Mouse (Mus musculus) liver, postnatal 0 days (tissue): ENCODE measurements around the gene Amer2. TPM values are rescaled to one million over a fixed set of nuclear protein-coding genes. Genes with fewer than 3 reads are reported as not detected.

Experiments
- ATAC-seq: fragments of 200-750 bp; cut with Nextera tagmentation; 2 replicates; pipeline ENCODE4 v1.8.0; 2017; ENCODE audit warnings: mild to moderate bottlenecking, moderate library complexity
- DNase-seq: peaks from one replicate; pipeline ENCODE4 v3.0.0-alpha.2; 2016
- H3K27ac ChIP-seq: fragments of 300-500 bp; sonication (generic); 2 replicates; pipeline ENCODE4 v1.5.1; 2014; ENCODE audit warnings: antibody characterized with exemption, moderate library complexity, mild to moderate bottlenecking, low read depth
- H3K27me3 ChIP-seq: fragments of 300-500 bp; sonication (generic); 2 replicates; pipeline ENCODE4 v1.6.1; 2014; ENCODE audit warnings: low read length, control low read depth, mixed read lengths; ENCODE audit not compliant: insufficient read depth
- H3K36me3 ChIP-seq: fragments of 300-500 bp; sonication (generic); replicated peaks from 2 replicates; pipeline ENCODE4 v1.6.1; 2014; ENCODE audit warnings: mild to moderate bottlenecking, control low read depth, low read length, moderate library complexity, mixed read lengths; ENCODE audit not compliant: insufficient read depth
- H3K4me1 ChIP-seq: fragments of 300-500 bp; sonication (generic); 2 replicates; pipeline ENCODE4 v1.6.1; 2014; ENCODE audit warnings: antibody characterized with exemption, mild to moderate bottlenecking, control low read depth; ENCODE audit not compliant: insufficient read depth
- H3K4me2 ChIP-seq: fragments of 300-500 bp; sonication (generic); 2 replicates; pipeline ENCODE4 v1.6.1; 2014; ENCODE audit warnings: low read depth, mild to moderate bottlenecking, low read length, moderate library complexity, mixed read lengths
- H3K4me3 ChIP-seq: fragments of 300-500 bp; sonication (generic); 2 replicates; pipeline ENCODE4 v1.5.1; 2014; ENCODE audit warnings: low read depth, low read length
- H3K9ac ChIP-seq: fragments of 300-500 bp; sonication (generic); replicated peaks from 2 replicates; pipeline ENCODE4 v1.6.1; 2014; ENCODE audit warnings: mild to moderate bottlenecking, moderate library complexity
- H3K9me3 ChIP-seq: fragments of 300-500 bp; sonication (generic); 2 replicates; pipeline ENCODE4 v1.6.1; 2016; ENCODE audit warnings: mild to moderate bottlenecking, control low read depth, low read length, mixed read lengths
- CTCF ChIP-seq: sonication (generic); IDR thresholded peaks from 2 replicates; pipeline ENCODE4 v1.5.1; 2016; ENCODE audit warnings: antibody characterized with exemption, low read depth
- EP300 ChIP-seq: IDR thresholded peaks from 2 replicates; pipeline ENCODE4 v1.6.1; 2016; ENCODE audit warnings: antibody characterized with exemption, low read depth, mild to moderate bottlenecking
- whole genome bisulfite sequencing: fragments of 180-500 bp; shearing (Covaris S2); extraction: QIAGEN DNeasy Blood & Tissue Kit; methylation state at CpG from one replicate; pipeline ENCODE4 v1.1.7; 2014; ENCODE audit not compliant: insufficient replicate concordance; 5-methylcytosine and 5-hydroxymethylcytosine counted together
- polyA plus RNA-seq: library from polyadenylated mRNA; unstranded; fragments of >200 nt; fragmentation: Nextera tagmentation; extraction: Ambion mirVana; gene quantifications from 2 replicates; pipeline ENCODE4 v1.2.1, GENCODE M21; 2015

Gene Amer2
- polyA plus RNA-seq, 1 experiment from 2014 or later = 1.0 TPM

DNA sequence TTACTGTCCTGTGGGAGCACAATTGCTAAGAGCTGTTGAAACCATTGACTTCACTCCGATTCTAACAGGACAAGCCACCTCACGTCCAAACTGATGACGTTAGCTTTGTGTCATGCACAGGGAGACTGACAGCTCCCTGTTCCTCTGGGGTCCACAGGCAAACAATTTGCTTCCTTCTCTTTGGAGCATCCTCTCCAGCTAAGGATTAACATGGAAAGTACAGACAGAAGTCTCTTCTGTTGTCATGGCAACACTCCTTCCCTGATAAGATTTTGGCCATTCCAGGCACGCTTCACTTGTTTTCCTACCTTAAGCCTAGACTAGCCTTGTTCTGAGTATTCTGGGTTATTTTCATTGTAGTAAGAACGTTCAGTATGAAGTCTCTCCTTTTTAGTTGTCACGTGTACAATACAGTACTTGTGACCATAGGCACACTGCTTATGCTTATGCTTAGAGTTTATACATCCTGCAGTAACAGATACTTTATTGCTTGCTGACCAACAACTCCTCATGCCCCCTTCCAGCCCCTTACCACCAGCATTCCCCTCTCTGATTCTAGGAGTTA lies 12.1 kb downstream of the Amer2 start:
- no peak for DNase-seq
- no peak for ATAC-seq
- Histone ChIP-seq H3K27ac (peak overlapping the region; percentile 87; the same call in 1 of the 2 replicates), H3K27me3 (0 out of 2 replicates have a peak, but pooled peaks cover 2% of the 10 kb centered on the region), H3K9ac (no peak overlapping the region), H3K4me1 (peaks cover 14% of the 10 kb centered on the region), H3K9me3 (no peaks in the 10 kb centered on the region), H3K36me3 (no peaks in the 10 kb centered on the region), H3K4me3 (no peak overlapping the region), H3K4me2 (no peak overlapping the region)
- 52% methylated on average over 6 of the region's 6 CpGs for whole genome bisulfite sequencing
- no peak for TF ChIP-seq CTCF
- no peak for TF ChIP-seq EP300

DNA sequence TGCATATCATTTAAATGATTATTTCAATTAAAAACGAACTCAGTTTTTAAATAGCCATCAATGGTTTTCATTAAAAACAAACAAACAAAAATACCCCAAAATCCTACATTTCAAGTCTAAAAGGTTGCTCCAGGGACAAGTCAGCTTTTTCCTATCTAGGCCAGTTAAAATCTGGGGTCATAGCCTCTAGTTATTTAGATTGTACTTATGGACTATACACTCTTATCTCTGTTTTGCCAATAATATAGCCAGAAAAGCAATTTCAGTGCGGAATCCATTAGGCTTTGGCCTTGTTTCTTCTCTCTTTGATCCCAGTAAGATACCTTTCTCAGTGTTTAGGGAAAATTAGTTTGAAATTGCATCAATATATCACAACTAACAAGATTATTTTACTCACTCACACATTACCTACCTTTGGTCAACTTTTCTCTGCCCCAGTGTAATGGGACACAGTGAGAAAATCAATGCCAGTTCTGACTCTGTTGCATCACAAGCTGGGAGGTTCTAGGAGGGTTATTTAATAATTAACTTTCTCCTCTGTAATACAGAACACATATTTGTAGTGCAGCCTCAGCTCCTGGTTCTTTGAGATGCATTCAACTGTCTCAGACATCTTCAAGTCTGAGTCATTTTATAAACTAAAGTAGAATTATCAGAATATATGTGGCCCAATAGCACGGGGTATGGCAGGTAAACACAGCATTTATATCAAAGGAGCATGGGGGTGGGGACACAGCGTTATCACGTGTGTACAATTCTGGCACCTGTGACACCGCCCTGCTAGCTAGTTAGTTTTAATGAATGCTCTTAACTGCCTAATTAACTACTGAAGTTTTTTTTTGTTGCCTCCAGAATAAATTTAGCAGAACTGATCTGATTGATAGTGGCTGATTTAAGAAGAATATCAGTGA lies 13.8 kb downstream of the Amer2 start:
- DNase-seq (no peak), ATAC-seq (peak; percentile 85)
- 52% methylated on average over 6 of the region's 6 CpGs for WGBS
- Histone ChIP-seq H3K36me3 (no peaks in the 10 kb centered on the region), H3K4me1 (peaks cover 14% of the 10 kb centered on the region), H3K9ac (no peak overlapping the region), H3K27me3 (no peaks in the 10 kb centered on the region), H3K27ac (peak overlapping the region; percentile 87), H3K4me2 (peak overlapping the region; percentile 52), H3K4me3 (no peak overlapping the region), H3K9me3 (no peaks in the 10 kb centered on the region)
- no peak for TF ChIP-seq CTCF
- no peak for TF ChIP-seq EP300

DNA sequence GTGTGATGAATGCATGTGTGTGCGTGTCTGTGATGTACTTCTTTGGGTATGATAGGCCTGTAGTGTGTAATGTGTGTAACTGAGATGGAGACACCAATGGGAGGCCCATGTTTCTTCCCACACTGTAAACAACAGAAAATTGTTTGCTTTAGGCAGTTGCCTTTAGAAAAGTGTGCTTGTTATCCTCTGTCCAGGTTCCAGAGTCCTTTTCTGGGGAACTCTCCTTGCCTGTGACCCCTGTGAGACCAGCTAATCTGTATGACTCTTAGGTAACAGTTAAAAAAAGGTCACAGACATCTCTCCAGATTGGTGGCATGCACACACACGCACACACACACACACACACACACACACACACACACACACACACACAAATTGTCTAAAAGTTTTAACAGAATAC lies 15.3 kb downstream of the Amer2 start:
- ATAC-seq = peak; percentile 71
- Histone ChIP-seq H3K4me2 (no peak overlapping the region), H3K9me3 (no peaks in the 10 kb centered on the region), H3K4me3 (no peak overlapping the region), H3K9ac (no peak overlapping the region), H3K4me1 (peaks cover 14% of the 10 kb centered on the region), H3K27ac (no peak overlapping the region), H3K27me3 (no peaks in the 10 kb centered on the region), H3K36me3 (no peaks in the 10 kb centered on the region)
- DNase-seq = no peak
- TF ChIP-seq EP300 = no peak
- TF ChIP-seq CTCF = no peak
- 37% methylated on average over 2 of the region's 2 CpGs for WGBS

DNA sequence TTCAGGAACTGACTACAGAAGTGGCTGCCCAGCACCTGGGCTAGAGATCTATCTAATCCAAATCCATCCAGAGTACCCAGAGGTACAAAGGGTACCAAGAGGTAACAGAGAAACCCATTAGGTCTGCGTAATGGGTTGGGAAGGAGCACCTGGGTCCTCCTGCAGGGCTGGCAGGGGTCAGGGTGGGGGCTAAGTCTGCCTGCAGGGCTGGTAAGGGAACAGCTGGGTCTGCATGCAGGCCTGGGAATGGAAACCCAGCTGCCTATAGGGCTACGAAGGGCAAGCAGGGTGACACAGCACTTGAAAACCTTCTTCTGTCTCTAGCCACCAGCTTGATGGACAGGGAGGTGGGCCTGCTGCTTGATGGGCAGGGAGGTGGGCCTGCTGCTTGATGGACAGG lies 19.1 kb downstream of the Amer2 start:
- no peak for ATAC-seq
- Histone ChIP-seq H3K36me3 (no peaks in the 10 kb centered on the region), H3K4me2 (no peak overlapping the region), H3K27me3 (no peaks in the 10 kb centered on the region), H3K4me1 (no peaks in the 10 kb centered on the region), H3K9me3 (no peaks in the 10 kb centered on the region), H3K27ac (no peak overlapping the region), H3K9ac (no peak overlapping the region), H3K4me3 (no peak overlapping the region)
- TF ChIP-seq EP300 (no peak), CTCF (no peak)
- WGBS = 76% methylated on average over 2 of the region's 2 CpGs
- no peak for DNase-seq

DNA sequence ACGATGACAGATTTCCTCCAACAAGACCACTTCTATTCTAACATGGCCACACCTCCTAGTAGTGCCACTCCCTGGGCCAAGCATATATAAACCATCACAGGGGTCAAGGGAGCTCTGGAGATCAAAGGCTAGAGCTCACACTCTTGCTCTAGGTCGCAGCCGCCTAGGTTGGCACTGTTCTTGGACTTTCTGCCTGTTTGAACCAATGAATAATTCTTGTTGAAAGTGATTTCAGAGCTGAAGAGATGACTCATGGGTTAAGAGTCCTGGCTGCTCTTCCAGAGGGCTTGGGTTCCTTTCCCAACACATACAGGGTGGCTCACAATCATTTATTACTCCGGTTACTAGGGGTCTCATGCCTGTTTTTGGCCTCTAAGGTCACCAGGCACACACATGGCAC lies 24.3 kb downstream of the Amer2 start:
- Histone ChIP-seq H3K9ac (no peak overlapping the region), H3K4me3 (no peak overlapping the region), H3K4me1 (no peaks in the 10 kb centered on the region), H3K27ac (no peak overlapping the region), H3K36me3 (no peaks in the 10 kb centered on the region), H3K9me3 (no peaks in the 10 kb centered on the region), H3K27me3 (no peaks in the 10 kb centered on the region), H3K4me2 (no peak overlapping the region)
- DNase-seq = no peak
- TF ChIP-seq EP300 (no peak), CTCF (no peak)
- WGBS = 71% methylated on average over 4 of the region's 4 CpGs
- no peak for ATAC-seq

DNA sequence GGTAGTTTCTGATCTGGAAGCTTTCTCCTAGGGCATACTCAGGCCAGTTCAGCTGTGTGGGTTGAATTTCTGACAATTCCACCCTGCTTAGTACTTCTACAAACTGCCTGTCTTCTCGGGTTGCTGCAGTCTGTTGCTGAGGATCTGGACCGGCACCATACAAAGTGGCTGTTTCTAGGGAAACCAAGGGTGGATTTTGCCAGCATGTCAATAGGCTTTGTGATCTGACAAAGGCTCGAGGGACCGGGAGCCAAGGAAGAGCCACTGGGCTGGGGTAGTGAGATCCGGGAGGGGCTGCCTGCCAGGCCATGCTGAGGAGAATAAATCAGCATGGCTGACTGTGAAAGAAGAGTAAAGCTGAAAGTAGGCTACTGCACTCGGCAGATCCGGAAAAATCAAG lies 25.8 kb downstream of the Amer2 start:
- Histone ChIP-seq H3K9ac (no peak overlapping the region), H3K27me3 (no peaks in the 10 kb centered on the region), H3K9me3 (no peaks in the 10 kb centered on the region), H3K36me3 (no peaks in the 10 kb centered on the region), H3K27ac (no peak overlapping the region), H3K4me1 (no peaks in the 10 kb centered on the region), H3K4me2 (no peak overlapping the region), H3K4me3 (no peak overlapping the region)
- ATAC-seq = no peak
- DNase-seq = no peak
- no peak for TF ChIP-seq CTCF
- TF ChIP-seq EP300 = no peak
- WGBS = 63% methylated on average over 7 of the region's 7 CpGs
